Comparison of ENCODE assay signal across 10 mouse cellular contexts in the genomic region with DNA sequence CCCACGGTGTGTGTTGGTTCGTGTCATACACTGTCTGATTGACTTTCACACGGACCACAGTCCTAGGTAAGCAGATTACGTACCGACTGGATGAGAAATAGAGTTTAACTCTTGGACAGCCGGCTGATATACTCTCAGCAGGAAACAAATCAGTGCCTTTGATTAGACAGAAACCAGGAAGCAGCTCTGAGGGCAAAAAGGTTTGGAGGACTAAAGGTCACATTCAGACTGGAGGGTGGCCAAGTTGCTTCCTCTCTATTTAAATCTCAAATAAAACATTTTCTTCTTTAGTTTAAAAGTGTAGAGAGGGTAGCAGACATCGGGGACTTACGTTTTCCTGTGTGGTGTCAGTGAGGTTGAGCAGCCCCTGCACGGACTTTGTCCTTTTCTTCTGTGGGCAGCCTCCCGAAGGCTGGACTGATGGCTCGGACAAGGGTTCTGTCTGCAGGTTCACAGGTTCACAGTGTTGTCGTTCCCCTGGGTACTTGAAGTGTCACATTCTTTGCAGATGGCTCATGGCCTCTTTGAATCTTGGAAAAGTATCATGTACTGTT.
DNase-seq lines count a peak whose midpoint lies in the region; ATAC-seq lines count a peak whose summit lies in the region.
"Had no signal": no experiment of that assay in that cellular context is flagged by ENCODE, and none has a peak within 500 bp of the region (broad histone marks: within the 10 kb centered on the region; RNA-seq: fewer than 3 reads in every experiment).

No protein-coding gene starts in this region.

- no peaks in the 10 kb centered on the region for H3K9me3 ChIP-seq in heart, embryonic 11.5 days (replicated peaks; ENCODE audit: control insufficient read depth, low read length)
- H3K9me3 ChIP-seq in heart, embryonic 14.5 days (ENCODE audit: control insufficient read depth, low read length) = no peaks in the 10 kb centered on the region

- peak; percentile 20; the same call in 1 of the 2 replicates for ATAC-seq in heart, embryonic 11.5 days (replicated peaks; ENCODE audit: insufficient number of reproducible peaks, low FRiP score, low TSS enrichment)
- no peak for ATAC-seq in heart, embryonic 14.5 days (ENCODE audit: insufficient number of reproducible peaks, insufficient read depth, low FRiP score, low read depth)
- ATAC-seq in activated CD4-positive, CD25-positive, alpha-beta regulatory T cell, adult 4 months = no peak

- H3K4me3 ChIP-seq in heart, embryonic 11.5 days (ENCODE audit: low read depth, low read length) = no peak overlapping the region
- H3K4me3 ChIP-seq in heart, embryonic 14.5 days (ENCODE audit: control insufficient read depth in 1 of 2, insufficient read depth in 1 of 2, low read depth in 1 of 2, low read length in 2 of 2) = peak overlapping the region in 1 of 2 experiments; percentile 12; a peak in 2 of 4 replicates

- H3K4me2 ChIP-seq in heart, embryonic 11.5 days = peak overlapping the region; percentile 51
- peak overlapping the region; percentile 55 for H3K4me2 ChIP-seq in heart, embryonic 14.5 days (ENCODE audit: low read length)

- H3K27me3 ChIP-seq in heart, embryonic 11.5 days (ENCODE audit: control insufficient read depth, insufficient read depth, low read length) = no peaks in the 10 kb centered on the region
- H3K27me3 ChIP-seq in heart, embryonic 14.5 days (ENCODE audit: control insufficient read depth, insufficient read depth, low read length) = no peaks in the 10 kb centered on the region

- H3K36me3 ChIP-seq in heart, embryonic 11.5 days (ENCODE audit: control insufficient read depth, insufficient read depth, low read length) = peaks cover 4% of the 10 kb centered on the region
- H3K36me3 ChIP-seq in heart, embryonic 14.5 days (ENCODE audit: control insufficient read depth, insufficient read depth, low read length) = peaks cover 37% of the 10 kb centered on the region

- H3K9ac ChIP-seq in heart, embryonic 11.5 days (ENCODE audit: low read depth, low read length) = no peak overlapping the region
- H3K9ac ChIP-seq in heart, embryonic 14.5 days (ENCODE audit: low read length) = peak overlapping the region; percentile 57

- peaks cover 22% of the 10 kb centered on the region for H3K4me1 ChIP-seq in heart, embryonic 11.5 days (ENCODE audit: control insufficient read depth, insufficient read depth, low read length)
- H3K4me1 ChIP-seq in heart, embryonic 14.5 days (ENCODE audit: control insufficient read depth in 2 of 2, insufficient read depth in 2 of 2, low read length in 2 of 2) = peaks cover 22 to 37% of the 10 kb centered on the region in 2 experiments

- intact Hi-C loops in left cerebral cortex, postnatal 4 days (cut with DNase I) = no loop called here

- H3K27ac ChIP-seq in heart, embryonic 11.5 days (ENCODE audit: low read depth, low read length) = peak overlapping the region; percentile 64
- H3K27ac ChIP-seq in heart, embryonic 14.5 days (replicated peaks in 1 of 2; ENCODE audit: control insufficient read depth in 1 of 2, insufficient read depth in 1 of 2, low read depth in 2 of 2, low read length in 2 of 2) = peak overlapping the region; percentile 42 to 82

- DNase-seq in heart, postnatal 4 days = no peak
- DNase-seq in 3T3-L1 (ENCODE audit: low read depth, low spot score) = peak; percentile 63
- DNase-seq in kidney, postnatal 25 days = peak; percentile 68
- DNase-seq in thymus, postnatal 36 days = no peak
- DNase-seq in left cerebral cortex, postnatal 4 days = no peak
- DNase-seq: lung, postnatal 10 days; right cerebral cortex, postnatal 4 days had no signal

- WGBS in heart, embryonic 11.5 days (ENCODE audit: insufficient replicate concordance) = 22% methylated on average over 12 of the region's 12 CpGs
- 8% methylated on average over 12 of the region's 12 CpGs for WGBS in heart, embryonic 14.5 days

Comparison
In these comparisons a context has a peak if more than half of its experiments do, and no peak if none do; other contexts are left out.
1. DNase-seq: peak in 3T3-L1 (single experiment) and kidney, postnatal 25 days (2 of 2); none in heart, postnatal 4 days (single experiment), thymus, postnatal 36 days (0 of 2) and left cerebral cortex, postnatal 4 days (single experiment).